Mouse (Mus musculus): ENCODE measurements around the gene Fam166a. TPM values are rescaled to one million over a fixed set of nuclear protein-coding genes. Genes with fewer than 3 reads are reported as not detected.
A peak's percentile ranks its signal among the peaks of the same experiment; 100 is the strongest.

Gene Fam166a
- polyA plus RNA-seq (2014; fragmentation: Nextera tagmentation; extraction: Ambion mirVana) = 0.94 TPM in 1 of 2 replicates, not detected in the other

- ATAC-seq (ENCODE audit: low FRiP score) (no peak), DNase-seq (ENCODE audit: low spot score, missing footprints) (peak; percentile 79)
- H3K4me1 ChIP-seq (ENCODE audit: control insufficient read depth, insufficient read depth, low read length) = peaks cover 6% of the 10 kb centered on the region
- H3K4me2 ChIP-seq = no peak within 1 kb of the TSS
- H3K36me3 ChIP-seq (ENCODE audit: control insufficient read depth, insufficient read depth, low read length) = no peaks in the 10 kb centered on the region
- no peaks in the 10 kb centered on the region for H3K27me3 ChIP-seq (ENCODE audit: control insufficient read depth, insufficient read depth, low read length)
- no peak within 1 kb of the TSS for H3K27ac ChIP-seq (ENCODE audit: low read depth, low read length)
- no peak within 1 kb of the TSS for H3K4me3 ChIP-seq (ENCODE audit: low read depth, low read length)
- H3K9me3 ChIP-seq (ENCODE audit: control insufficient read depth, low read length) = no peaks in the 10 kb centered on the region
- H3K9ac ChIP-seq (ENCODE audit: low read length) = no peak within 1 kb of the TSS
These were observed at the start of gene Fam166a for GRCm38 (mm10) chr2:25218445-25218844. Gene Fam166a (plus strand): TSS chr2:25218745.

- no peaks in the 10 kb centered on the region for H3K9me3 ChIP-seq (ENCODE audit: control insufficient read depth, low read length)
- H3K27me3 ChIP-seq (ENCODE audit: control insufficient read depth, insufficient read depth, low read length) = no peaks in the 10 kb centered on the region
- peak overlapping the region; percentile 91 for H3K27ac ChIP-seq (ENCODE audit: low read depth, low read length)
- 13% methylated on average over 5 of the region's 5 CpGs for WGBS
- peak overlapping the region; percentile 30 for H3K4me2 ChIP-seq
- H3K4me3 ChIP-seq (ENCODE audit: low read depth, low read length) = no peak overlapping the region
- DNase-seq (ENCODE audit: low spot score, missing footprints) = peak; percentile 94
- ATAC-seq (ENCODE audit: low FRiP score) = no peak
- H3K36me3 ChIP-seq (ENCODE audit: control insufficient read depth, insufficient read depth, low read length) = no peaks in the 10 kb centered on the region
- H3K9ac ChIP-seq (ENCODE audit: low read length) = peak overlapping the region; percentile 30; the same call in 1 of the 2 replicates
- peaks cover 36% of the 10 kb centered on the region for H3K4me1 ChIP-seq (ENCODE audit: control insufficient read depth, insufficient read depth, low read length)
These were observed 48.8 kb upstream of the Fam166a start for GRCm38 (mm10) chr2:25169778-25170177.

- Histone ChIP-seq H3K4me1 (ENCODE audit: control insufficient read depth, insufficient read depth, low read length) (peaks cover 43% of the 10 kb centered on the region), H3K36me3 (ENCODE audit: control insufficient read depth, insufficient read depth, low read length) (no peaks in the 10 kb centered on the region), H3K27ac (ENCODE audit: low read depth, low read length) (peak overlapping the region; percentile 91), H3K4me3 (ENCODE audit: low read depth, low read length) (no peak overlapping the region), H3K4me2 (no peak overlapping the region), H3K27me3 (ENCODE audit: control insufficient read depth, insufficient read depth, low read length) (no peaks in the 10 kb centered on the region), H3K9me3 (ENCODE audit: control insufficient read depth, low read length) (no peaks in the 10 kb centered on the region), H3K9ac (ENCODE audit: low read length) (no peak overlapping the region)
- ATAC-seq (ENCODE audit: low FRiP score) (no peak), DNase-seq (ENCODE audit: low spot score, missing footprints) (peak; percentile 87)
- WGBS = 76% methylated on average over 10 of the region's 10 CpGs
These were observed 48.0 kb upstream of the Fam166a start for GRCm38 (mm10) chr2:25170326-25171100.

GRCm38 (mm10) chr2:25171101-25171768 is 47.3 kb upstream of the Fam166a start:
- ATAC-seq (ENCODE audit: low FRiP score) = no peak
- Histone ChIP-seq H3K27me3 (ENCODE audit: control insufficient read depth, insufficient read depth, low read length) (no peaks in the 10 kb centered on the region), H3K9me3 (ENCODE audit: control insufficient read depth, low read length) (no peaks in the 10 kb centered on the region), H3K36me3 (ENCODE audit: control insufficient read depth, insufficient read depth, low read length) (no peaks in the 10 kb centered on the region), H3K27ac (ENCODE audit: low read depth, low read length) (no peak overlapping the region), H3K4me2 (no peak overlapping the region), H3K9ac (ENCODE audit: low read length) (no peak overlapping the region), H3K4me1 (ENCODE audit: control insufficient read depth, insufficient read depth, low read length) (peaks cover 47% of the 10 kb centered on the region), H3K4me3 (ENCODE audit: low read depth, low read length) (no peak overlapping the region)
- 83% methylated on average over 6 of the region's 6 CpGs for WGBS
- no peak for DNase-seq (ENCODE audit: low spot score, missing footprints)

- Histone ChIP-seq H3K36me3 (ENCODE audit: control insufficient read depth, insufficient read depth, low read length) (no peaks in the 10 kb centered on the region), H3K9me3 (ENCODE audit: control insufficient read depth, low read length) (no peaks in the 10 kb centered on the region), H3K4me1 (ENCODE audit: control insufficient read depth, insufficient read depth, low read length) (peaks cover 49% of the 10 kb centered on the region), H3K4me3 (ENCODE audit: low read depth, low read length) (no peak overlapping the region), H3K27ac (ENCODE audit: low read depth, low read length) (no peak overlapping the region), H3K27me3 (ENCODE audit: control insufficient read depth, insufficient read depth, low read length) (no peaks in the 10 kb centered on the region), H3K9ac (ENCODE audit: low read length) (no peak overlapping the region), H3K4me2 (no peak overlapping the region)
- peak; percentile 76 for DNase-seq (ENCODE audit: low spot score, missing footprints)
- ATAC-seq (ENCODE audit: low FRiP score) = no peak
- WGBS = 71% methylated on average over 1 of the region's 1 CpGs
These were observed 46.8 kb upstream of the Fam166a start for GRCm38 (mm10) chr2:25171769-25172153.

GRCm38 (mm10) chr2:25172629-25173028 is 45.9 kb upstream of the Fam166a start:
- DNase-seq (ENCODE audit: low spot score, missing footprints) = peak; percentile 81
- no peaks in the 10 kb centered on the region for H3K27me3 ChIP-seq (ENCODE audit: control insufficient read depth, insufficient read depth, low read length)
- no peak for ATAC-seq (ENCODE audit: low FRiP score)
- WGBS = 72% methylated on average over 8 of the region's 8 CpGs
- H3K9me3 ChIP-seq (ENCODE audit: control insufficient read depth, low read length) = no peaks in the 10 kb centered on the region
- H3K4me1 ChIP-seq (ENCODE audit: control insufficient read depth, insufficient read depth, low read length) = peaks cover 50% of the 10 kb centered on the region
- H3K4me2 ChIP-seq = no peak overlapping the region
- no peak overlapping the region for H3K9ac ChIP-seq (ENCODE audit: low read length)
- no peak overlapping the region for H3K4me3 ChIP-seq (ENCODE audit: low read depth, low read length)
- no peak overlapping the region for H3K27ac ChIP-seq (ENCODE audit: low read depth, low read length)
- H3K36me3 ChIP-seq (ENCODE audit: control insufficient read depth, insufficient read depth, low read length) = no peaks in the 10 kb centered on the region

GRCm38 (mm10) chr2:25173821-25174220 is 44.7 kb upstream of the Fam166a start:
- Histone ChIP-seq H3K27ac (ENCODE audit: low read depth, low read length) (no peak overlapping the region), H3K4me1 (ENCODE audit: control insufficient read depth, insufficient read depth, low read length) (peaks cover 51% of the 10 kb centered on the region)
- WGBS = 96% methylated on average over 4 of the region's 4 CpGs

GRCm38 (mm10) chr2:25174866-25175689 is 43.5 kb upstream of the Fam166a start:
- no peaks in the 10 kb centered on the region for H3K9me3 ChIP-seq (ENCODE audit: control insufficient read depth, low read length)
- H3K27me3 ChIP-seq (ENCODE audit: control insufficient read depth, insufficient read depth, low read length) = no peaks in the 10 kb centered on the region
- 47% methylated on average over 7 of the region's 7 CpGs for WGBS
- DNase-seq (ENCODE audit: low spot score, missing footprints) = peak; percentile 75
- H3K4me3 ChIP-seq (ENCODE audit: low read depth, low read length) = no peak overlapping the region
- ATAC-seq (ENCODE audit: low FRiP score) = no peak
- no peak overlapping the region for H3K4me2 ChIP-seq
- peaks cover 52% of the 10 kb centered on the region for H3K4me1 ChIP-seq (ENCODE audit: control insufficient read depth, insufficient read depth, low read length)
- H3K9ac ChIP-seq (ENCODE audit: low read length) = no peak overlapping the region; the same call in 1 of the 2 replicates
- no peaks in the 10 kb centered on the region for H3K36me3 ChIP-seq (ENCODE audit: control insufficient read depth, insufficient read depth, low read length)
- no peak overlapping the region for H3K27ac ChIP-seq (ENCODE audit: low read depth, low read length)

More at GRCm38 (mm10) chr2:25173821-25174220, 44.7 kb upstream of the Fam166a start:
- Histone ChIP-seq H3K36me3 (ENCODE audit: control insufficient read depth, insufficient read depth, low read length) (no peaks in the 10 kb centered on the region), H3K9me3 (ENCODE audit: control insufficient read depth, low read length) (no peaks in the 10 kb centered on the region), H3K9ac (ENCODE audit: low read length) (no peak overlapping the region), H3K4me3 (ENCODE audit: low read depth, low read length) (no peak overlapping the region), H3K27me3 (ENCODE audit: control insufficient read depth, insufficient read depth, low read length) (no peaks in the 10 kb centered on the region), H3K4me2 (no peak overlapping the region)
- ATAC-seq (ENCODE audit: low FRiP score) = no peak
- DNase-seq (ENCODE audit: low spot score, missing footprints) = no peak
